Mouse (Mus musculus) gastrocnemius, postnatal 4 days (tissue): ENCODE results near the gene Gm36864. TPM values are rescaled to one million over a fixed set of nuclear protein-coding genes. Genes with fewer than 3 reads are reported as not detected.

ENCODE experiments used
- DNase-seq, 2 experiments: peaks; one replicate each; pipeline ENCODE4 v3.0.0; 2021 to 2022; ENCODE audit warnings: low spot score in 2 of 2, mixed read lengths in 2 of 2
- total RNA-seq, 2 experiments: library from RNA; stranded (reverse); gene quantifications; 2 replicates each; pipeline ENCODE4 v1.2.3; 2021

Gene Gm36864
- total RNA-seq, 2 experiments from 2014 or later = not detected

- no peak for DNase-seq
Measured at GRCm38 (mm10) chr7:44254930-44255329, 19.0 kb downstream of the Gm36864 start.

DNA sequence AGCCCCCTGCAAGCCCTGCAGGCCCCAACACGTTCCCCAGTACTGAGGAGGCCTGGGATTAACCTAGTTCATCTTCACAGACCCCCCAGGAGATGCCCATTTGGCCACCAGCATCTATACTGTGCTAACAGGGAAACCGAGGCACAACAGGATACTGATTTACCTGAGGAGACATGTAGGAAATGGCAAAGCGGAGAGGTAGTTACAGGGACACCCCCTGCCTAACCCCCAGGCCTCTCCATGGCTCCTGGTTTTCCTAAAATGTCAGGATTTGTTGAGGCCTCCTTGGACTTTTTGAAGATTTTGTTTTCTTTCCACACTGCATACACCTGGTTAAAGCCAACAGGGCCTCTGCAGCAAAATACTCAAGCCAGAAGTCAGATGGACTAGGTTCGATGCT lies 21.3 kb downstream of the Gm36864 start, which contains the start of gene Acp4:
Gene Acp4 (minus strand): TSS at position 101 of the 400 bp plus-strand sequence.
- DNase-seq = no peak

GRCm38 (mm10) chr7:44260410-44260809 lies 24.4 kb downstream of the Gm36864 start:
- DNase-seq = no peak

DNA sequence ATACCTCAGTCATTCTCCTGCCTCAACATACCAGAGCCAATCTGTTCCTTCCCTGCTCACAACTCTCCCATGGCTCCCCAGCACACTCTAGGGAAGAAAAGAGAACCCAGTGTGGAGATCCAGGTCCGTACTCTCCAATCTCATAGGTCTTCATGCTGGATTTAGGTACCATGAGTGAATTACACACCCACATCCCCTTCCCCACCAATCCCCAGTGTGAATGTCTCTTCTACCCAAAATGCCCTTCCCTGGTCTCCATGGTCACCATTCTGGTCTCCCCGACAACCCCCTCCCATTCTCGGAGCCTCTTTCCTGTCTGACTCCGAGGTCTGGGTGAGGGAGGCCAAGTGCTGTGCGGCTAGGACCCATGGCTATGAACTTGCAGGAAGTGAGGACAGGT lies 25.2 kb downstream of the Gm36864 start, which contains the start of gene Gm15517:
Gene Gm15517 (plus strand): TSS at position 301 of the 400 bp plus-strand sequence.
- no peak for DNase-seq

GRCm38 (mm10) chr7:44262791-44263643 lies 27.0 kb downstream of the Gm36864 start:
- DNase-seq = peak; percentile 78 to 88

DNA sequence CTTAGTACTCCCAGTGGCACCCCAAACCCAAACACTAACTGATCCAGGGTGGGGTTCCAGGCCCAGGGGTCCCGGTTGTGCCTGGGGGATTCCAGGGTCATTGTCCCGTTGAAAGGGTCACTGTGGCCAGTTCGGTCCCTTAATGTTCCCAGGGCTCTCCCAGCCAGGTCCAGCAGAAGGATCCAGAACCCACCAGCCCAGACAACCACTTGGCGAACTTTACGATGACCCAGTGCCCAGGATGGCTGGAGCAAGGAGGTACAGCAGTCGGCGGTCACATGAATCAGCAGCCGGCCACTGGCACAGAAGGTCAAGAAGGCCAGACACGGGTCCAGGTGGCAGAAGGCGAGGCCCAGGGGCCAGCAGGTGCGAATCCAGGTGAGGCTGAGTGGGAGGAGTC lies 32.1 kb downstream of the Gm36864 start:
- no peak for DNase-seq

- no peak for DNase-seq
Measured at GRCm38 (mm10) chr7:44269397-44269796, 33.4 kb downstream of the Gm36864 start.

- DNase-seq = no peak
Measured at GRCm38 (mm10) chr7:44271309-44271708, 35.3 kb downstream of the Gm36864 start.

GRCm38 (mm10) chr7:44272546-44272945 lies 36.6 kb downstream of the Gm36864 start:
- DNase-seq = no peak

DNA sequence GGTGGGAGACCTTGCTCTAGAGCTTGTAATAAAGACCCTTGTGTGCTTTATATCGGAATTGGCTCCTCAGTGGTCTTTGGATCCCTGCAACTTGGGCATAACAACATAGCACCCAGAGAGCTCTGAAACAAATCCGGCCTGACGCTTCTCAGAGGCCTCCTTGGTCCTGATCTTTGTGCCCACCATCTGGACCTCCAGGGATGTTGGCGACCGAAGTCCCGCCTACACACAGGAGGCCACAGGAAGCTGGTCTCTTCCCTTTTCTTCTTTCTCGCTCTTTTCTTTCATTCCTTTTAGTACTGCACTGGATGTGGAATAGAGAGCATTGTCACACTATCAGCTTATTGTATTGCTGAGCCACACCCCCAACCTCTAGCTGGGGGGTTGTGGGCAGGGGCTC lies 37.5 kb downstream of the Gm36864 start:
- DNase-seq = no peak

- no peak for DNase-seq
Measured at GRCm38 (mm10) chr7:44274096-44274495, 38.1 kb downstream of the Gm36864 start.

DNA sequence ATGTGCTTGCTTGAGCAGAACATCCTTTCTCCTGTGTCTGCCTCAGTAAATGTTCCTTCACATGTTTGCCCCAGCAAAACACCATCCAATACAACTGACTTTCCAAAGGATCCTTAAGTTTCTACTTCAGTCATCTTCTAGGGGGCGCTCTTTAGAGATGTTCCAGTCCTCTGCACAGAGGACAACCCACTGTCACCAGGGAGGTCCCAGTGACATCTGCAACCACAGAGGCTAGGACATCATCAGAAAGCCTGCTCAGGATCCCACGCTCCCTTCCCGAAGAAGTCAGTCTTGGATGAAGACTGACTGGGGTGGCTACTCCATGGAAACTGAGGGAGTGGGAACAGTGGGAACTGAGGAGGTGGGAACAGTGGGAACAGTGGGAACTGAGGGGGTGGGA lies 39.6 kb downstream of the Gm36864 start:
- DNase-seq = no peak

GRCm38 (mm10) chr7:44276461-44277249 lies 40.7 kb downstream of the Gm36864 start:
- DNase-seq = no peak

- DNase-seq = no peak
Measured at GRCm38 (mm10) chr7:44277250-44277622, 41.3 kb downstream of the Gm36864 start.

DNA sequence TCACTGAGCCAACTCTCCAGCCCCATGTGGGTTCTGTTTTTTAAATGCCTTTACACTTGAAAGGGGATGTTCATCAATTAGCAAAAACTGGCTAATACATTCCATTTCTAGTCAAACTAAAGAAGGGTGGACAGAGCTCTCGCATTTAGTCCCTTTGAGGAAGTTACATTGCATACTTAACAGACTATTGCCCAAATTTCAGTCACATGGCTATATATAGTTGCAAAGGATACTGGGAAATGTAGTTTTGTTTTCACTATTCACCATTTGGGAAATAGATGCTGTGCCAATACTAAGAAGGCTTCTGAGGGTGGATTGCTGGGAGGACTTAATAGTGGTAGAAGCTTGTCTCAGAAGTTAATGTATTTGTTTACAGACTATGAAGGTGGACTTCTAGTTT lies 45.0 kb downstream of the Gm36864 start:
- no peak for DNase-seq

DNA sequence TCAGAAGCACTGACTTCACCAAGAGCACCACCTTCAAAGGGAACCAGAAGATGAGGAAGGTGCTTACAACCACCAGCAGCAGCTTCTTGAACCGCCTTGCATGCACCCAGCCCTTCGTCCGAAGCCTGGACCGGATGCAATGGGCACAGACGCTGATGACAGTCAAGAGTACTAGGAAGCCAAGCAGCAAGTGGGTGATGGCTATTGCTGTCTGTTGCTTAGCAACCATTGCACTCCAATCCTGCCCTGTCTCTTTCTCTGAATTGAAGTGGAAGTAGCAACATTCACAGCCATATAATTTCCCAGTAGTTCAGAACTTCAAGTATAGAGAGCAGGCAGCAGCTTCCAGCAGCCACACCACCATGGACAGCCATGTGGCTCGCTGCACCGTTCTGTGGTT lies 45.6 kb downstream of the Gm36864 start:
- no peak for DNase-seq

- no peak for DNase-seq
Measured at GRCm38 (mm10) chr7:44287760-44288159, 51.8 kb downstream of the Gm36864 start.

DNA sequence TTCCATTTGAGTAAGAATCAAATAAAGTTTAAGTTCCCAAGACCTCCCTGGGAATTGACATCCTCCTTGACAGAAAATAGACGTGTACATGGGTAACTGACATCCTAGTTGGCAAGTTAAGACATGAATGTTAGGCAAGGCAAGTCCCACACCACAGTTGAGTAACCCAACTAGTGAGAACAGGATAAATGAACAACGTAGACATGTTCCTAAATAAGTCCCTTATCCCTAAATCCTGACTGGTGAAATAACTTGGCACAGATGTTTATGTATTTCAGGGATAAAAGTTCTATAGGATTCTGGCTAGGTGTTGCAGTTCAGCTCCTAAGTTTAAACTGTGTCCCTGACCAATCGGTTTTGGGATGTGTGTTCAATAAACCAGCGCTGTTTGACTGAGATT lies 55.0 kb downstream of the Gm36864 start:
- DNase-seq = no peak

- DNase-seq = no peak
Measured at GRCm38 (mm10) chr7:44291418-44291817, 55.4 kb downstream of the Gm36864 start.
